Mouse (Mus musculus) gastrocnemius, adult 2 months (tissue): ENCODE measurements at regions not wholly inside any gene's neighbourhood (a gene's known extent, or its start where the extent isn't known, plus 50 kb on each side); places are given as distances from the start of the nearest gene placed in this dataset.

ENCODE experiments used
- DNase-seq: peaks from one replicate; pipeline ENCODE4 v3.0.0; 2022
- H3K27ac ChIP-seq: fragments of 200-600 bp; 2 replicates; pipeline ENCODE4 v1.8.1; 2022; ENCODE audit warnings: mild to moderate bottlenecking
- H3K4me3 ChIP-seq: fragments of 200-600 bp; 2 replicates; pipeline ENCODE4 v1.8.1; 2022; ENCODE audit warnings: mild to moderate bottlenecking, moderate library complexity
- CTCF ChIP-seq: fragments of 200-600 bp; IDR thresholded peaks from 2 replicates; pipeline ENCODE4 v1.8.1; 2022; ENCODE audit warnings: antibody characterized with exemption, mild to moderate bottlenecking, moderate library complexity
- intact Hi-C: fragments of 180-260 bp; cut with DNase I; formaldehyde crosslinking; loops from one replicate; pipeline ENCODE4 v1.15.1; 2025

DNA sequence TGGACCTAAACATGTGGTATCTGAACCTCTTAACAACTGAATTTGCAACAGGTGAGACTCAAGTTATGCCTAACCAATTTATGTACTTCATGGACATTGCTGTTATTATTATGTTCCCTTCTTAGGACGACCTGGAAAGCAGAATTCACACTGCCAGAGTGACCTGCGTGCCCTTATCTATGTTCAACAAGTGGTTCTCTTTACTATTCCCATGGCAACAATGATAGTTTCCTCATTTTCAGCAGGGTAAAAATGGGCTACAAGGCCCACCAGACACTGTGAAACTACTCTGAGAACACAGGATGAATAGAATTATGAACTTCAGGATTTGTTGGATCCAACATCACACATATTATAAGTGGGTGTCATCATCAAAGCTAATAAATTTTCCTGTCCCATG, 269.1 kb downstream of the Inhba start:
- H3K27ac ChIP-seq, result no peak overlapping the region
- DNase-seq, result no peak
- H3K4me3 ChIP-seq, result no peak overlapping the region
- no peak for TF ChIP-seq CTCF
- intact Hi-C loops, result no loop called here

DNA sequence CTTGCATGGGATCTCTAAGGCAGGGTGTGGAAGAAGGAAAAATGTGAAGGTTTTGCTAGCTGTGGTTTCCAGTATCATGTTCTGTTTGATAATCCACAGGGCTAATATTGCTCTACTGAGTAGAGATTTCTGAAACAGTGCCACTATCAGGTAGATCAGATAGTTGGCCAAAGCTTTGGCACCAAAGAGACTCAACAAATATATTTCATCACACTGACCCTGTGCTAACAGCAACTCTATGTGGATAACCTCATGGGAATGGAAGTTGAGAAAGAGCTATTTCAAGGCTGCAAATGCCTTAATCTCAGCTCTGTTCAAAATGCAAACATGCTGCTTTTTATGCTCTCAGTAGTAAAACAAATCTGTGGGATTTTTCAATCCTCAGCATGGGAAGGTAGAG, 270.1 kb downstream of the Inhba start:
- no peak overlapping the region for H3K4me3 ChIP-seq
- intact Hi-C loops, result no loop called here
- DNase-seq, result no peak
- no peak for TF ChIP-seq CTCF
- H3K27ac ChIP-seq, result no peak overlapping the region

DNA sequence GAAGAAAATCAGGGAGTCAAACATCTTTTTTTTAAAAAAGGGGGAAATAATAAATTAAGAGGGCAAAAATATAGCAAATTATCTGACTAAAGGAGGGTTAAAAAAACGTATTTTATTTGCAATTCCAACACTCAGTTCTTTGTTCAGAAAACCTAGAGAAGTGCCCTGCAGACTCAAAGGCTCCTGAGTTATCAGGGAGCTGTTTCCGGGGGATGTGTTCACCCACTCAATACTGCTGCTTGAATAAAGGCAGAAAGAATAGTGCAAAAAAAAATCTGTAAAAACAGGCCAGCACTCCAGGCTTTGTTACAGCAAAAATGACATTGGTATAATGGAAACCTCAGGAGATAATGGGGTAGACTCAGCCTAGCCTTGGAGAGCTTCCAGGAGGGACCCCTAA, 270.6 kb downstream of the Inhba start:
- Histone ChIP-seq H3K4me3 (no peak overlapping the region), H3K27ac (no peak overlapping the region)
- TF ChIP-seq CTCF, result no peak
- no peak for DNase-seq
- intact Hi-C loops, result no loop called here

DNA sequence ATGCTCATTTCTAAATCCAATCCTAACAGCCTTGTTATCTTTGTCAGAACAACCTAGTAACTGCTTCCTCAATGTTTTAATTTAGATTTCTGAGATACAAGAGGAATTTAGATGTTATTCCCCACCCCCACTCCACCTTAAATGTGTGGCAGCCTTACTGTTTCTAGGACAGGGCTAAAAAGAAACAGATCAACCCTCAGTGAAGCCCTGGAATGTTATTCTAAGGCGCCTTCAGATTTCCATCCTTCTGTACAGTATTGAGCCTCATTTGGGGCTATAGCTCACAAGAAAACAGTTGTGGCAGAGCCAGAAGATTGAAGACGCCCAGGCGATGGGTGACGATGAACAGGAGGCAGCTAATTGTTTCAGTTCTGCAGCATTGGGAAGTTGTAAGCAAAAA, 271.7 kb downstream of the Inhba start:
- Histone ChIP-seq H3K27ac (no peak overlapping the region), H3K4me3 (no peak overlapping the region)
- DNase-seq, result no peak
- intact Hi-C loops, result no loop called here
- TF ChIP-seq CTCF, result no peak

DNA sequence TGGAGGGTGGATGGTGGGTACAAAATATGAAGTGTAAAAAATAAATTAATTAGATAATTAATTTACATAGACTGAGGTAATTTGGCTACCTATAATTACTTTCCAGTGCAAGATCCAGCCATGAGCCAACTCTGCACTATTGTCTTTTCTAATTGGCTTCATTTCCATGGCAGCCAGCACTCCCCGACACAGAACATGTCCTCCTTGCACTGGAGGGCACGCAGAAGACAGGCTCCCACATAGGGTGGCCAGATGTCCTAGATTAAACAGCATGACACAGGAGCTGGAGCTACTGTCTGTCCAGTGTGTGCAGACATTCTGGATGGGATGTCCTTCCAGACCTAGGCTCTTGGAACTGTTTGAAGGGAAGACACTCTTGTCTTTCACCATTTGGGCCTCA, 278.0 kb downstream of the Inhba start:
- no peak overlapping the region for H3K4me3 ChIP-seq
- no peak for DNase-seq
- intact Hi-C loops, result no loop called here
- no peak overlapping the region for H3K27ac ChIP-seq
- no peak for TF ChIP-seq CTCF

DNA sequence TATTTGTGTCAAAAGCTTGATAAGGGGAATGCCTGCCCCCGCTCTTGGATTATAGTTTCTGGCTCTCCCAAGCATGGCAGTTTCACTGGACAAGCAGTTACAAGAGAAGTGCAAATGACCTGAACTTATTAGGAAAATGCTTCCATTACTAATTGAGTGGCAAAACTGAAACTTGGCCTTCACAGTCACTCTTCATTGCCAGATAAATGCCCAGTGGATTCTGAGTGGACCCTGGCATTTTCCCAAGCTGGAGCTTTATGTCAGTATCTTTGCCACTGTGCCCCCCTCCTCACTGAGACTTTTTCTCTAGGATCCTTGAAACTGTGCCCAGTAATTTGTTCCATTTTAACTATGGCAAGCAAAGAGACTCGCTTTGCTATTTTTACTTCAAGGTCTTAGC, 279.1 kb downstream of the Inhba start:
- no peak for TF ChIP-seq CTCF
- intact Hi-C loops, result no loop called here
- no peak for DNase-seq
- no peak overlapping the region for H3K27ac ChIP-seq
- no peak overlapping the region for H3K4me3 ChIP-seq

DNA sequence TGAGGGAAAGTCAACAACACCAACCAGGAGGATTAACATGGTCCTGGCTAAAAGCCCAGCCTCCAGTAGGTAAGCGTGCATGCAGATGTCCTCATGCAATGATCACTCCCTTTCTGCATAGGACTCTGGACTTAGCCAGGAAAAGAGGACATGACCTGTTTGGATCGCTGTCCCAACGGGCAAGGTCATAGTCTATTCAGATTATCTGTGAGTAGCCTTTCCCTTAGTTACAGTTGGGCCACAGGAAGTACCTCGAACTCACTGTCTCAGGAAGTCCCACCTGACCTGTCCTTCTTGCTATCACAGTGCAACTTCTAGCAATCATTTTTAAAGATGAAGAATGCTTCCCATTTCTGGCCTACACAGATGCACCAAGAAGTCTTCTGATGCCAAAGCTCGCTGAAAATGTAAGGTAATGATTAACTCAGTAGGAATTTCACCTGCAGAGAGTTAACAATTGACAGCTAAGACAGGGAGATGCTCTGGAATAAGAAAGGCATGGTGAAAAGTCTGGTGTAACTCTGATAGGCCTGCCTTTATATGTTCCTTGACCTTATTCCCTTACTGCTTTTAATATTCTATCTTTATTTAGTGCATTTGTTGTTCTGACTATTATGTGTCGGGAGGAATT, 280.1 kb downstream of the Inhba start:
- TF ChIP-seq CTCF, result no peak
- H3K27ac ChIP-seq, result no peak overlapping the region
- no peak for DNase-seq
- no peak overlapping the region for H3K4me3 ChIP-seq
- intact Hi-C loops, result no loop called here

DNA sequence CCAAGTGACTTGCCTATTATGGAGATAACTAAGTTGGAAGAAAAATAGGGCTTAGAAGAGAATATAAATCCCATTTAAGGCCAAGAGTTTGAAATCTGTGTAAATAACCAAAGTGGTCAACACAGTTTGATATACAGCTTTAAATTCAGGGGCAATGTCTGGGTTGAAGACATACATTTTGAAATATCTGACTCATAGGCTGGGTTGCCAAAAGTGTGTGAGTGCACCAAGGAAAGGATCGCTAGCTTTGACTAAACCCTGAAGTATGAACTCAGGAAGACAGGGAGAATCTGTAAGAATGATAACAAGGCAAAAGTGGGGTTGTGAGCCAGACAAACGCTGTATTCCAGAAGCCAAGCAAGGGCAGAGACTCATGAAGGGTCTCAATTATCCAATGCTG, 288.1 kb downstream of the Inhba start:
- Histone ChIP-seq H3K4me3 (no peak overlapping the region), H3K27ac (no peak overlapping the region)
- no peak for TF ChIP-seq CTCF
- no peak for DNase-seq
- intact Hi-C loops, result no loop called here

DNA sequence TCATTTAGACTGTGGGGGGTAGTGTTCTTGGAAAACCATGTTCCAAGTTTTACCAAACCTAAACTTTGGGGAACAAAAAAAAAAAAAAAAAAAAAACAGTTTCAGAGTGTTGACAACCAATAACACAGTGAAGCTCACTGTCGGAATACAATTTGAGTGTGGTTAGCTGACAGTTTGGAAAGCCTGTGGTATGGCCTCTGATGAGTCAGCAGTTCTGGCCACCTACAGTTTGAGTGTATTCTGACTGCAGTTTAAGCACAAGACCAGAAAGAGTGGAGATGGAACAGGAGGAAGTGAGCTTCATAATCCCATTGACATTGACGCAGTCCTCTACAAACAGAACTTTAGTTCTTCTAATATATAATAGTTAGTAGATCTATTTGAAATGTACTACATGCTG, 303.0 kb downstream of the Inhba start:
- no peak for TF ChIP-seq CTCF
- Histone ChIP-seq H3K27ac (no peak overlapping the region), H3K4me3 (no peak overlapping the region)
- intact Hi-C loops, result no loop called here
- no peak for DNase-seq

DNA sequence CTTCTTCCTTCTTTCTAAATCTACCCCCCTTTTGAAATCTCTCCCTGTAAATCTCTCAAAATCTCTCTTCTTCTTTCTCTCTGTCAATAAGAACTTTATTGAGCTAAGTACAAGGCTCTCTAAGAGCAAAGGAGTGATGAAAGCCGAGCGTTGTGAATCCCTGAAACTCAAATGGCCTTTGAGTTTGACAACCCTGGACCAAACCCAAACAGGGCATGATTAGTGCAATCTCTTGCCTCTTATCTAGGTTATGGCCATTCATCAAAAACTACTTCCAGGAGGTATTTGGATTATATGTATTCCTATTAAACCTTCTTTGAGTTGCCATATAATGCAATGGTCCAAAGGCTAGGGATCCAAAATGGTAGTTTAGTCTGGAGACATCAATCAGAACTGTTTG, 304.0 kb downstream of the Inhba start:
- no peak for TF ChIP-seq CTCF
- intact Hi-C loops, result no loop called here
- H3K27ac ChIP-seq, result no peak overlapping the region
- H3K4me3 ChIP-seq, result no peak overlapping the region
- no peak for DNase-seq

DNA sequence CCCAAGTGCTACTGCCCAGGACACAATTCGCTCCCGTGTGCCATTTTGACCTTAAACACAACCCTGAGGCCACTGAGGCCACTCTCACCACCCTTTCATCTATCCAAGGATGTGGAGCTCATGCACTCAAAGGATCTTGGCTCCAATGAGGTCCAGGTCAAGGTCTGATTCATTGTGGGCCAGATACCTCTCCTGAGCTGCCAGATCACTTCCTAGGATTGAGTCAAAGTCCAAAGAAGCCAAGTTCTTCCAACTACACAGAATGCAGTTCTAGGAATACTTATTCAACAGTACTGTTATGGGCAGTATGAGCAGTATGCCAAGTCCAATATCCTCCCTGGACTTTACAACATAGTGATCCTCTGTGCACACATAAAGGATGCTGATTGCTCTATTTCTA, 304.9 kb downstream of the Inhba start:
- TF ChIP-seq CTCF, result no peak

DNA sequence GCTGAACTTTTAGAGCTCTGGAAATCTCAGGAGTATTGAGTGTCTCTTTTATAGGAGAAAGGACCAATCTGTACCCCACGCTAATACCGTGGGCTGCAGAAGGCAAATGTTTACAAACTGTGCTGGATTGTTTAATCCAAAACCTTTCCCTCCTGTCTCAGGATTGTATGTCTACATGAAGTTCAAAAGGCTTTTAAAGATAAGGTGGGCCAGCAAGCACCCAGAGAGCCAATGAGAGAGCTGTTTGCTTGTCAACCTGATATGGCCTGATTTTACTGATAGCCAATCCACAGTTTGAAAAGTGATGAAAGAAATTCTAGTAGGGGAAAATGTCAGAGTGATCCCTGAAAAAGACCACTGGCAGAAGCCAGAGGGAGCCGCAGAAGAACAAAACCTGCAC, 305.8 kb downstream of the Inhba start:
- Histone ChIP-seq H3K4me3 (no peak overlapping the region), H3K27ac (no peak overlapping the region)
- DNase-seq, result no peak
- no peak for TF ChIP-seq CTCF
- intact Hi-C loops, result no loop called here

More for the DNA sequence above, 304.9 kb downstream of the Inhba start:
- no peak for DNase-seq
- intact Hi-C loops, result no loop called here
- H3K4me3 ChIP-seq, result no peak overlapping the region
- no peak overlapping the region for H3K27ac ChIP-seq

DNA sequence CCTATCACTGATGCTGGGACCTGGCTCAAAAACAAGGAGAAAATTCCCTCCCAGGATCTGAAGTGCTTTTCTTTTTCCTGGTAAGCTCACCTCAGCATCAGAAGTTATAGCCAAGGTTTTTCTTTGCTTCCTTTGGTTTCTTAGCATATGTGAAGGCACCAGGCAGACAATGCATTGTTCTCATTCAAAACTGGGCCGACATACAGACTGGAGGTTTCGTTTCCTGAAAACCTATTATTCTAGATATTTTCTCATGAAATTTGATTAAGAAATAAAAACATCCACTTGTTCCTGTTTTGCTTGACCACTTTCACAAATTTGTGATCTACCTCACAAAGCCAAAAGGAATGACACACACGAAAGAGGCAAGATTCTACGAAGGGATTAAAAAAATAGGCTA, 308.7 kb downstream of the Inhba start:
- TF ChIP-seq CTCF, result no peak
- Histone ChIP-seq H3K4me3 (no peak overlapping the region), H3K27ac (no peak overlapping the region)
- intact Hi-C loops, result no loop called here
- no peak for DNase-seq

DNA sequence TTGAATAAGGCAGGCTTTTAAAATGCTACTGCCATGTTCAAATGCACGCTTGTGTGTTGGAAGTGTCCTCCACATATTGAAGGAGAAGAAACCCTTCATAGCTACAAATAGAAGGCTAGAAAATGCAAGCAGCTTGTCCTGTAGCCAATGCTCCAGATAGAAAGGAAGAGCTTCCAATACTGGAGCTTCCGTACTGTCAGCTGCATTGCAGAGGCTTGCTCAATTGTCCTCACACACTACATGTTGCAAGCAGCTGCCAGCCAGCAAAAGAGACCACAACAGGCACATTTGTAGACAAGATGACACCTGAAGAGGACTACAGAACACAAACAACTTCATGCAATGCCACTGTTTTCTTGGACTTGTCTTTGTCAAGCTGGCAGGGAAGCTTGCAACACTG, 314.0 kb downstream of the Inhba start:
- no peak for DNase-seq
- H3K27ac ChIP-seq, result no peak overlapping the region

DNA sequence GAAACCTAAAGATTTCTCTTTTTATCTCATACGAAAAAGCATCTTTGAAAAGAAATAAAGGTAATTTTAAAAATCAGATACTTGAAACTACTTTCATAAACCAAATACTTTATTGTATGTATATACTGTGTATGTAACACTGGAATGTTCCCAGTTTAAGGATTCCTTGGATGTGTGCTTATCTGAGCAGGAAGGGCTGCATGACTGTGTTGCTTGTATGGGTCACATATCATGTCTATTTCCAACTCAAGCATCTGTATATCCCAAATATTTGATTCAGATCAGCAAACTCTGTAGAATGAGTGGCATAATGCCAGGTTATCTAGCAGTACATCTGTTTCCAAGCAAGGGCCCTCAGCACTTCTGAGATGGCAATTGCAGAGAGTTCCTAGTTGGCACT, 330.1 kb downstream of the Inhba start:
- intact Hi-C loops, result no loop called here
- H3K4me3 ChIP-seq, result no peak overlapping the region
- TF ChIP-seq CTCF, result no peak
- H3K27ac ChIP-seq, result no peak overlapping the region
- DNase-seq, result no peak

More for the DNA sequence above, 314.0 kb downstream of the Inhba start:
- no peak for TF ChIP-seq CTCF
- intact Hi-C loops, result no loop called here
- H3K4me3 ChIP-seq, result no peak overlapping the region
